Mouse (Mus musculus) thymus, adult 18-20 months (tissue): ENCODE measurements around the gene Olfr461.
"Not testable (repeated sequence)": the region's sequence is repeated elsewhere in the genome, so short reads cannot be mapped to it uniquely, and the experiment has no call there.

Experiments used
- DNase-seq, 2 experiments: peaks; one replicate each; pipeline ENCODE4 v3.0.0; 2022; ENCODE audit warnings: mixed read lengths in 2 of 2

Gene Olfr461

DNA sequence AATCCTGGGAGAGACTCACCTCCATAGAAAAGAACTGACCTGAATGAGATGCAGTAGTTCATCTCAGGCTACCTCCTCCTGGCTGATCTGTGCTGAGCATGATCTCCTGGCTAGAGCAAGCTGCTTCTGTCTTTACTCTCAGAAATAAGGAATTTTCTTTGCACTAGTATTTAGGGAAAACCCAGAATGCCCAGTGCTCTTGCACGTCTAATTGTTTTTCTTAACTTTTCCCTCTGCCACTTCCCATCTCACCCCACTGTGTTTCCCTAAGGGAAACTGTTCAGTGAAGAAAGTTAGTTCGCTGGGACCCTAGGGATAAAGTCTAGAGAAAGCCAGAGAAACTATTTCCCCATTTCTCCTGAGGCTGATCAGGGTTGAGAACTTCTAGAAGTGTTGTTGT, at the start of gene Olfr461:
Olfr461 (minus strand) TSS at position 101 of the 400 bp plus-strand sequence.
- no peak for DNase-seq

DNA sequence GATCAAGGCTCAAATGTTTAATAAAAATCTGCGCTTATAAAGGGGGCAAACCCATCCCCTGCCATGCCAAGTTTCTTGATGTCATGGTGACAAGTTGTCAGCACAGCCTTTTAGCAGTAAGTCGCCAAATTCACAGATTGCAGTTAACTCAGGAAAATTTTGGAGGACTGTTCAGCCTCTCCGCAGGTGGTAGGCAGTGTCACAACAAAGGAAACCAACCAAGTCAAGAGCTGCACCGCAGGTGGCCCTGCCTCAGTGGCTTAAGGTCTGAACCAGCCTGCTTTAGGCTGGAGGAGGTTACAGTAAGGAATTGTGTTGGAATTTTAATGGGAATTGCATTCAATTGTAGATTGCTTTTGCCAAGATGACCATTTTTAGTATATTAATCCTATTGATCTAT, 43.7 kb upstream of the Olfr461 start:
- DNase-seq: not testable (repeated sequence)

DNA sequence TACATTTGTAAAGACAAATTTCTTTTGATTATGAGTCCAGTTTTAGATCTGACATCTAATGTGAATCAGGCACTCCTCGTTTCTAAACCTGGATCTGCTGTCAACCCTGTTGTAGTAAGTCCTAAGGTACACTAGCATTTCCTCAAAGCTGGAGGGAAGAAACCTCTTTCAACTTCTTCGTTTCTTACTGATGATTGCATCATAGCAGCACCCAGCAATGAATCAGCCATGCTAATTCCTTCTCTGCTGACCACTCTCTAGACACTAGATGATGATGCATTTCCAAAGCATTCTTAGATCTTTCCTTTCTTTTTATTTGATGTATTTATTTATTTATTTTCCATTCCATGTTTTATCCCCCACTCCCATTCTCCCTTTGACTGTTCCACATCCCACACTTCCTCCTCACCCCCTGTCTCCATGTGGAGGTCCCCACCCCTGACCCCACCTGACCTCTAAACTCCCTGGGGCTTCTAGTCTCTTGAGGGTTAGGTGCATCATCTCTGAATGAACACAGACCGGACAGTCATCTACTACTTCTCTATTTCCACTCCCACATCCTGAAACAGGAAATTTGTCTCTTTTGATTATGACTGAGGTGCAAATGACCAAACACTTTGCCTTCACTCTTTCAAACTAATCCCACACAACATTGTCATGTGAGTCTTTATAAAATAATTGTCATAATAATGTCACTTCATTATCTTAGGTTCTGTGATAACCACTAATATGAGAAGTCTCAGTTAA, 40.1 kb upstream of the Olfr461 start:
- no peak for DNase-seq

DNA sequence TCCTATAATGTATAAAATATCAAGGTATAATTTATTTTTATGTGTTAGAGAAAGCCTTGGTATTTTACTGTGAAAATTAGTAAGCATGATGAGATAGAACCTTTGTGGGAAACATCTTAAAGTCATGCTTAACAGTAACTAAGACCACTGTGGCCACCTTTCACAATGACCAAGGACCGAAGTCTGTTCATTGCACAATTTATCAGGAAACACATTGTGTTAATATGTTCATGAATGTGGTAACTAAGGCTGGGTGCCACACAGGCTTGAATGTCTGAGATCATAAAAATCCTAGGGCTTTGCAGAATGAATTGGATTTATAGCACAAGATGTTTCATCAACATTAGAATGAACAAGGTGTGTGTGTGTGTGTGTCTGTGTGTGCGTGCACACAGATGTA, 33.5 kb upstream of the Olfr461 start:
- DNase-seq: no peak

DNA sequence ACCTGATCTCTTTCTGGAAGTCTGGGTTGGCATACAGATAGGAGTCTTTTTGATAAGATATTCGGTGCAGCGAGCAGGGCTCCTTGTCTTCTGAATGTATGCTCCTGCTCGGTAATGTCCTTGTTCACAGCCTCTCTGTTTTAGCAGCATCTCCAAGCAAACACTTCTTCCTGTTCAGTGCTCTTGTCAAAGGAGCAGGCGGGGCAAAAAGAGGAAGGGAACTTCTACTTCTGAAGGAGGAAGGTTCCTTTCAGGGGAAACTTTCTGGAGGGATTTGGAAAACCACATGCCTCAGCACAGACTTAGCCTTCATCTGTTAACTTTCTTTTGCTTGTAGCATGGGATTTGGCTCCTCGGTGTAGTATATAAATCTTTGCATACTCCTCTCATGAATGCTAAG, 30.8 kb upstream of the Olfr461 start, which contains the start of gene Clec5a:
Clec5a (minus strand) TSS at position 177 of the 400 bp plus-strand sequence.
- no peak for DNase-seq

DNA sequence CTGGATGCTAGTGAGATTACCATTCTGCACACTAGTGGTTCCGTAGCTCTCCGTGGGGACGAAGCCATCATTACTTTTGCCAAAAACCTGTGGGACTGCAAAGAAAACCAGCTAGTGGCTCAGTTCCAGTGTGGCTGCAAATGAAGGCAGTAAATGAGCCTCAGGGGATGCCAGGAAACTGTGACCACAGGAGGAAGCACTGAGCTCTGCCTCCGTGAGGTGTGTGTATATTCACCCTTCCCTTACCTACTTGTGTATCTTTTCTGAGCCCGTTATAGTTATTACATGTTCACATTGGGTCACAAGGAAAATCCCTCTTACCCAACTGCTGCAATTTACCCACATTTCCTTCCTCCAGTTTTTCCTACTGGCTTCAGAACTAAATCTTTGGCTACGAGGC, 29.5 kb upstream of the Olfr461 start:
- DNase-seq: no peak

DNA sequence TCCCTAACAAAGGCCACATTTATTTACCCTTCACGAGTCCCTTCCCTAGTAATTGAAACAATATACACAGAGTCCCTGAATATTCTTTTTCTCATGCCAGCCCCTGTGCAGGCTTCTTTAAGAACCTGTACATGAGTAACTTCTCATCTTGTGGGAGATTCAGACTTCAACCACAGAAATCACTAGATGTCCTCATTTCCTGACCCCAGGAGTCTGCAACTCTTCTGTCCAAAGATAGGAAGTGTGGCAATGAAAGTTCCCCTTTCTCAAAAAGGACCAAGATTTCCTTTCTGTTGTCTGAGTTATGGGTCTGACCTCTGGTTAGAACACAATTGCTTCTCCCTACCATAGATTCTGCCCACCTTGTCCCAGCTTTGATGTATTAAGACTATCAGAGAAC, 21.5 kb upstream of the Olfr461 start:
- DNase-seq: no peak

DNA sequence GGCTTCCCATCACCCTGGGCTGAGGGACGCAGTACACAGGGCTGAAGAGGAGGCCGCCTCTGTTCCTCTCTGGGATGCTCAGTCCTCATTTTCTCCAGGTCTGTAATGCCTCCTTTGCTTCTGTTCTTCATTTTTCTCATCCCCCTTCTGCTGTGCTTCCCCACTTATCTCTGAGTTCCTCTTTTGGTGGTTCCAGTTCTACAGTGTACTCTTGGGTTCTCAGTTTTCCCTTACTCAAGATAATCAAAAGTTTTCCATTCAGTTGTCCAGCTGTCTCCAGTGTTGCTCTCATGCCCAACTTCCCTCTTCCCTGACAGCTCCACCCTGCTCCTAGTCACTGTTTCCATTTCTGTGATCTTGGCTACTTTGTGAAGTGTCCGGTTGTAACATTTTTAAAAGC, 18.8 kb upstream of the Olfr461 start:
- DNase-seq: no peak

DNA sequence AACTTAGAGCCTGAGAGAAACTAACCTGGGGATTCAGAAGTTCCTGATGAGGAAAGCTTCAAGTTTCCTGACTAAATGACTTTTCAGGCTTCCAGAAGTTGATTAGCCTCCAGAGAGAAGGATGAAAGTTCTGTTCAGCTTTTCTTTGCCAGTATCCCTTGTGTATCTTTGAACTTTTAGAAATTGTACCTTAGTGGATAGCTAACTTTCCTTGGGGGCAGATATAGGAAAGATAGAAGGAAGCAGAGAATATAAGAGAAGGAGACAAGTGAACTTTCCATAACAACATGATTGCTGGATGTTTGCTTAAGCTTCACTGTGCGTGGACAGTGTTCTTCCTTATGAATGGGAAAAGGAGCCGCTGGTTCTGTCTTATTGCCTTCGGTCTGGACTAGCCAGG, 14.3 kb upstream of the Olfr461 start, which contains the start of gene Olfr460:
Olfr460 (plus strand) TSS at position 301 of the 400 bp plus-strand sequence.
- DNase-seq: no peak

DNA sequence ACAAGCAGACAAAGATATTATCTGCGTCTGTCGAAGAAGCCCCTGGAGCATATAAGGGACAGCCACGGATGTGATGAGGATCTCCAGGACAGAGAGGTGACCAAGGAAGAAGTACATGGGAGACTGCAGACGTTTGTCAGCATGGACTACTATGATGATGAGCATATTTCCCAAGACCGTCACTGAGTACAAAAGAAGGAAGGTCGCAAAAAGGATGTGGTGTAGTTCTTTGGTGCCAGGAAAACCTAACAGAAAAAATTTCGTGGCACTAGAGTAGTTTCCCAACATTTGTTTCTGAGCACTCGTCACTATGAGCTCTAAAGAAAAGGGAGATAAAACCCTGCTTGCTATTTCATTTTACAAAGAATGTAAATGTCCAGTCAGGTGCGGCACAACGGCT, 10.2 kb downstream of the Olfr461 start:
- DNase-seq: no peak

DNA sequence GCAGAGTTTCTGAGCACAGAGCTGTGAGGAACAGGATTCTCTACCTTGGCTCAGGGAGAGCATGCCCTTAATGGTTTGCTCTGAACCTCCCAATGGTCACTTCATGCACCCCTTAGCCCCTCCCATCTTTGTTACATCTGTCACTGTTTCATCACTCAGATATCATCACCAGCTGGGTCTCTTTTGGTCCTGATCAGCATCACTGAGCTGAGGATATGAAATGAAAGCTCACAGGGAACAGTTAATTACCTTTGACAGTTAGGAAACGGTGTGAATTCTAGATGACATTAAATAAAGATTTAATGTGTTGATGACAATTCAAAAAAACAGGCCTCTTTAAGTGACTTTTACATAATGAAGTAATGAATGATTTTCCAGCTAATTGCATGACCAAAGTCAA, 35.4 kb downstream of the Olfr461 start, which contains the start of gene Prss37:
Prss37 (minus strand) TSS at position 101 of the 400 bp plus-strand sequence.
- DNase-seq: no peak

DNA sequence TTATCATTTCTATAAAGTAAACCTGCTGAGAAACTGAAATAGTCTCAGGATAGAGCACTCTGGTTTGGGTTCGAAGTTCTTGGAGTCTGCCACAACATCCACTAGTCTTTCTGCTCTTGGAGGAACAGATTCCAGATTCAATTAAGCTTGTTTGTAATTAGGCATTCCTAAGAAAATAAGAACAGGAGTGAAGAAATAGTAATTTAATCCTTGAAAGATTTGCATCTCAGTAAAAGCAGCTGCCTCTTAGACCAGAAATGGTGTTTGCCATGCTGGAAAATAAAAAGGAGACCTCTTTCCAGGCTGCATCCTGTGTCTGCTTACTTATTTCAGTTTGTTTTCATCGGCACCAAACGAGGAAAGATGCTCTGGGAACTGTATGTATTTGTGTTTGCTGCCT, 61.6 kb downstream of the Olfr461 start, which contains the start of gene Tas2r108:
Tas2r108 (plus strand) TSS at position 301 of the 400 bp plus-strand sequence.
- DNase-seq: no peak
